Comparison of ENCODE assay signal across 28 mouse cellular contexts in genomic region chr2:112474997-112475724, GRCm38 (mm10). TPM values are rescaled to one million over a fixed set of nuclear protein-coding genes. Genes with fewer than 3 reads are reported as not detected.
DNase-seq lines count a peak whose midpoint lies in the region; ATAC-seq and TF ChIP-seq lines count a peak whose summit lies in the region.
"Had no signal": no experiment of that assay in that cellular context is flagged by ENCODE, and none has a peak within 500 bp of the region (broad histone marks: within the 10 kb centered on the region; RNA-seq: fewer than 3 reads in every experiment).

No protein-coding gene starts in this region.

- H3K9me3 ChIP-seq in lung, postnatal 0 days (ENCODE audit: low read length), result no peaks in the 10 kb centered on the region
- H3K9me3 ChIP-seq: embryonic facial prominence, embryonic 10.5 days; forebrain, embryonic 10.5 days; heart, embryonic 10.5 days; hindbrain, embryonic 15.5 days; liver, embryonic 15.5 days; neural tube, embryonic 15.5 days had no signal

- peak overlapping the region; percentile 60; the same call in 1 of the 2 replicates for H3K27ac ChIP-seq in lung, postnatal 0 days (ENCODE audit: low read length)
- H3K27ac ChIP-seq: embryonic facial prominence, embryonic 10.5 days; forebrain, embryonic 10.5 days; gastrocnemius, adult 2 months; heart, embryonic 10.5 days; hindbrain, embryonic 15.5 days; liver, embryonic 15.5 days; macrophage; neural tube, embryonic 15.5 days had no signal

- H3K4me2 ChIP-seq in lung, postnatal 0 days (replicated peaks; ENCODE audit: low read depth, low read length), result no peak overlapping the region
- H3K4me2 ChIP-seq: hindbrain, embryonic 15.5 days; liver, embryonic 15.5 days; midbrain, embryonic 11.5 days; neural tube, embryonic 15.5 days had no signal

- peaks cover 7% of the 10 kb centered on the region; the same call in 1 of the 2 replicates for H3K4me1 ChIP-seq in lung, postnatal 0 days (ENCODE audit: insufficient read depth, low read depth, low read length)
- H3K4me1 ChIP-seq: embryonic facial prominence, embryonic 10.5 days; forebrain, embryonic 10.5 days; hindbrain, embryonic 15.5 days; liver, embryonic 15.5 days; neural tube, embryonic 15.5 days had no signal

- ATAC-seq in lung, postnatal 0 days, result peak; percentile 77
- ATAC-seq: CD4-positive, CD25-positive, alpha-beta regulatory T cell, adult 4 months; forebrain, embryonic 16.5 days had no signal

- H3K4me3 ChIP-seq in lung, postnatal 0 days (ENCODE audit: low read depth, low read length), result no peak overlapping the region
- H3K4me3 ChIP-seq: embryonic facial prominence, embryonic 10.5 days; forebrain, embryonic 10.5 days; gastrocnemius, adult 2 months; heart, embryonic 10.5 days; hindbrain, embryonic 15.5 days; liver, embryonic 15.5 days; neural tube, embryonic 15.5 days had no signal

- no peak overlapping the region for H3K9ac ChIP-seq in lung, postnatal 0 days (replicated peaks; ENCODE audit: low read depth)
- H3K9ac ChIP-seq: hindbrain, embryonic 15.5 days; liver, embryonic 15.5 days; neural tube, embryonic 15.5 days had no signal

- H3K36me3 ChIP-seq in lung, postnatal 0 days (ENCODE audit: insufficient read depth, low read length), result no peaks in the 10 kb centered on the region
- H3K36me3 ChIP-seq: heart, embryonic 10.5 days; neural tube, embryonic 15.5 days had no signal

- H3K27me3 ChIP-seq in lung, postnatal 0 days (replicated peaks; ENCODE audit: insufficient read depth, low read length), result no peaks in the 10 kb centered on the region
- H3K27me3 ChIP-seq: hindbrain, embryonic 15.5 days; liver, embryonic 15.5 days; neural tube, embryonic 15.5 days had no signal

- TF ChIP-seq CTCF in lung, postnatal 0 days (IDR thresholded peaks at IDR 0.05), result no peak

- 23% methylated on average over 5 of the region's 5 CpGs for WGBS in lung, postnatal 0 days

- no peak for TF ChIP-seq EP300 in lung, postnatal 0 days (IDR thresholded peaks at IDR 0.05)

- peak; percentile 51 to 67 for DNase-seq in frontal cortex, adult 2 months (ENCODE audit: extremely low spot score in 1 of 2, low spot score in 1 of 2)
- DNase-seq in frontal cortex, postnatal 10 days (ENCODE audit: low spot score in 2 of 2), result no peak
- peak; percentile 78 for DNase-seq in lung, postnatal 0 days (ENCODE audit: low spot score)
- DNase-seq in lung, postnatal 14 days, result no peak
- peak; percentile 65 for DNase-seq in fat pad, adult 2 months (ENCODE audit: extremely low read depth, low read depth, low spot score)
- peak; percentile 83 for DNase-seq in telencephalon, adult 2 months (ENCODE audit: low read depth, low spot score)
- no peak for DNase-seq in thymus, postnatal 14 days
- DNase-seq: adrenal gland, postnatal 25 days; cerebellum, adult 9-10 months; gastrocnemius, adult 2 months; heart, postnatal 4 days; kidney, adult 8-10 months; kidney, postnatal 10 days; liver; thymus, postnatal 4 days had no signal

RNA-seq across cellular contexts. Expression of gene Chrm5, which starts 5.4 kb away (rescaled TPM):
- polyA plus RNA-seq in frontal cortex, adult 2 months (2012; rRNA removed), result 0.06 and 0.12 TPM in 2 replicates
- not detected in 2 replicates for polyA plus RNA-seq in lung, postnatal 0 days (2015; fragmentation: Nextera tagmentation; extraction: Ambion mirVana)
- polyA plus RNA-seq: CD4-positive, CD25-positive, alpha-beta regulatory T cell, adult 4 months; embryonic facial prominence, embryonic 10.5 days; heart, embryonic 10.5 days; heart, embryonic 16.5 days; intestine, embryonic 14.5 days; liver, embryonic 15.5 days; macrophage; midbrain, embryonic 11.5 days; small intestine, adult 2 months had no signal

RNA-seq across cellular contexts. Expression of gene Aven, which starts 17.6 kb away (rescaled TPM):
- polyA plus RNA-seq in frontal cortex, adult 2 months (2012; rRNA removed), result 8.7 and 9.1 TPM in 2 replicates
- polyA plus RNA-seq in lung, postnatal 0 days (2015; fragmentation: Nextera tagmentation; extraction: Ambion mirVana), result 2.4 and 3.0 TPM in 2 replicates

RNA-seq across cellular contexts. Expression of gene Emc7, which starts 20.4 kb away (rescaled TPM):
- 29.4 and 32.1 TPM in 2 replicates for polyA plus RNA-seq in frontal cortex, adult 2 months (2012; rRNA removed)
- polyA plus RNA-seq in lung, postnatal 0 days (2015; fragmentation: Nextera tagmentation; extraction: Ambion mirVana), result 29.0 and 31.6 TPM in 2 replicates

Comparison
In these comparisons a context has a peak if more than half of its experiments do, and no peak if none do; other contexts are left out.
1. DNase-seq: peak in frontal cortex, adult 2 months (2 of 2), lung, postnatal 0 days (single experiment), fat pad, adult 2 months (single experiment) and telencephalon, adult 2 months (single experiment); none in frontal cortex, postnatal 10 days (0 of 2), lung, postnatal 14 days (single experiment) and thymus, postnatal 14 days (single experiment).